Mouse (Mus musculus) mouse embryonic stem cell (cell line): ENCODE data around the gene Chrnb2.
"Not testable (repeated sequence)": the region's sequence is repeated elsewhere in the genome, so short reads cannot be mapped to it uniquely, and the experiment has no call there.

Experiments used
- in situ Hi-C, 2 experiments: fragments of 300-500 bp; cut with MboI; formaldehyde crosslinking; loops; 1 replicate in 1 of 2; 3 replicates in 1 of 2; pipeline ENCODE4 v1.14.3; 2019 to 2020; ENCODE audit warnings: low sequenced_read_pairs in 2 of 2, low pct_unique_long_range_greater_than_20kb in 1 of 2, mixed read lengths in 1 of 2; ENCODE audit not compliant: unreplicated experiment in 1 of 2

Chrnb2 gene

DNA sequence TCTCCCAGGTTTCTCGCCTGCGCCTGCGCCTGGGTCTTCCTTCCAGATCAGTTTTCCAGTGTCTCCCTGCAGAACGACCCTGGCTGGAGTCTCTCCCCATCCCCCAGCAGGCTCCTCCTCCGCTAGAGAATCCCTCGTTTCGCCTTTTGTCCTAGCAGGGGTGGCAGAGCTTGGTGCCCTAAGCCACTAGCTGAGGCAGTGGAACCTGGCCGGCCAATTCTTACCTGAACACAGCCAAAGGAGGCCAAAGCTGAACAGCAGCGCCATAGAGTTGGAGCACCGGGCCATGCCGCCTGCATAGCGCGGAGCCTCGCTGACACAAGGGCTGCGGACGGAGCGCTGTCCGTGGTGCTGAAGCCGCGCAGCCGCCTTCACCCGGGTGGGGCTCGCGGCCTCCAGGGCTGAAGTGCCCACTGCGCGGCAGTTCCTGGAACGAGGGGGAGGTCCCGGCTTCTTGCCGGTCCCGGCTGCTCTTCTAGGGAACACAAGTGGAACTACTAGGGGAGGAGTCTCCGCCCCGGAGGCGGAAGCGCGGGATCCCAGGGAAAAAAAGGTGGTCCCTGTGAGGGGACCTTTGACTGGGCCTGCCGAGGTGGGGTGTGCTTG lies at the start of gene Chrnb2:
Gene Chrnb2 (minus strand): TSS at position 514 of the 606 bp plus-strand sequence.
- in situ Hi-C loops, result no loop called here

DNA sequence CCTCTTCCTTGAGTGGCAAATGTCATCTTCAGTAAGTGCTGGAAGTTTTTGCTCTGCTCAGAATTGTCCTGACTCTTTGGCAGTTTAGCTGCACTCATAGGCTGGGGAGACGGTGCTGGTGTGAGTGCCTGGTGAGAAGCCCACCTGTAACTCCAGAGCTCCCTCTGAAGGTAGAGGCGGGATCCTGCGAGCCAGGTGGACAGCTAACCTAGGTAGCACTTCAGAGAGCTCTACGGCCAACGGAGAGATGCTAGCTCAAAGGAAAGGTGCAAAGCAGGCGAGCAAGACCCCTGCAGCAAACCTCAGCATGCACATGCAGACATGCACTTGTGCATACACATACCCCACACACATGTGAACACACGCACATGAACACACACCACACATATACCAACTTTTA lies 49.6 kb upstream of the Chrnb2 start:
- in situ Hi-C loops, result loop anchor here in 1 of 2 experiments (5.0 kb wide), 1 partner anchor 38 kb away; no protein-coding TSS in a partner anchor

DNA sequence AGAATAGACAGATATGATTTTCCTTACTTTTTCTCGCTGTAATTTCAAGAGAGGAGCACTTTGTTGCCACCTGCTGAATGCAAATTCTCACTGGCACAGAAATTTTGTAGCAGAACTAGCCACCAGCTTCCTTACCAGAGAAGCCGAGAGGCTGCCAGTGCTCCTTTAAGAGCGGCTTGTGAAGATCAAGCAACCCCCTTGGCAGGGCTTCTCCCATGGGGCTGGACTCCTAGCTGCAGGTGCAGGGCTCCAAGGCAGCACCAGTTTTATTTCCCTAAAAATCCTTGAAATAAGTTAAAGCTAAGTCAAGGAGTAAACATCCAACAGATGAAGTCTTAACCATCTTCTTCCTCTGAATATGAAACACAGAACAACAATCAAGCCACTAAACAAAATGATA lies 47.7 kb upstream of the Chrnb2 start:
- in situ Hi-C loops, result loop anchor here in 1 of 2 experiments (5.0 kb wide), 1 partner anchor 40 kb away; no protein-coding TSS in a partner anchor

DNA sequence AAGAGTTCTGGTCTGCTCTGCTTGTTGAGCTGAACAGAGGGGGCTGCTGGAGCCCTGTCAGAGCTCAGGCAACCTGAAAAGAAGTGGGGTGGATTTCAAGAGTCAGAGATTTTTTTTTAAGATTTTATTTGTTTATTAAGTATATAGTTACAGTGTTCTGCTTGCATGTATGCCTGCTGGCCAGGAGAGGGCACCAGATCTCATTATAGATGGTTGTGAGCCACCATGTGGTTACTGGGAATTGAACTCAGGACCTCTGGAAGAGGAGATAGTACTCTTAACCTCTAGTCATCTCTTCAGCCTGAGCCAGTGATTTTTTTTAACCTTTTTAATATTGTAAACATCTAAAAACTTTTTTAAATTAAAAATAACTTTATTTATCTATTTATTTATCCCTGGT lies 46.4 kb upstream of the Chrnb2 start:
- in situ Hi-C loops, result loop anchor here in 1 of 2 experiments (5.0 kb wide), 1 partner anchor 41 kb away; no protein-coding TSS in a partner anchor

DNA sequence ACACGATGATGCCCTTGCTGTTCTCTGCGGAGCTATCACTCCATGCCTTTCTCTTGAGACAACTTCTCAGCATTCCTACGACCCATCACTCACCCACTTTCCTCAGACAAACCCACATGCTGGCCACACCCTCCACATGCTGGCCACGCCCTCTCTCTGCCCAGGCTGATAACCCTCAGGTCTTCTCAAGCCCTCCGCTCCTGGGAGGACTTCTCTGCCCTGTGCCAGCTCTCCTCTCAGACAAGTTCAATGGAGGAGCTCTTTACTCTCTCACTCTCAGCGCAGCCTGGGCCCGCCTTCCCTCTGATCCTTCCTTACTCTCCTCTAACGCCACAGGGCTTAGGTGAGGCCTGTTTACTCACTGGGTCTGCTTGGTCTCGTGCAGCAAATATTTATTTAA lies 44.2 kb upstream of the Chrnb2 start:
- in situ Hi-C loops, result no loop called here

DNA sequence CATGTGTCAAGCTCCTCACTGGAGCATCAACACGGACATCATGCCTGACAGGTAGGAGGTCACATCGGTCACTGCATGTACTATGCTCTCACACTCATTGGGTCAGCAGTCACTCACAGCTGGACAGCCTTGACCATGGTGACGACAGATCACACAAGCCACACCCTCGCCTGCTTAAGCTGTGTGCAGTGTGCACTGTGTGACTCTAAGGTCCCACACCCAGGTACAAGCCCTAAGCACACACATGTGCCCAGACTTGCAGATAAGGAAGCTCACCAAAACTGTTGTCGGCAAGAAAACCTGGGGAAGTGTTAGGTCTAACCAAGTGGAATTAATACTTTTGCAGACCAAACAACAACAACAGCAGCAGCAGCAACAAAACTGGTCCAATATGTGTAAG lies 43.4 kb upstream of the Chrnb2 start:
- in situ Hi-C loops, result no loop called here

DNA sequence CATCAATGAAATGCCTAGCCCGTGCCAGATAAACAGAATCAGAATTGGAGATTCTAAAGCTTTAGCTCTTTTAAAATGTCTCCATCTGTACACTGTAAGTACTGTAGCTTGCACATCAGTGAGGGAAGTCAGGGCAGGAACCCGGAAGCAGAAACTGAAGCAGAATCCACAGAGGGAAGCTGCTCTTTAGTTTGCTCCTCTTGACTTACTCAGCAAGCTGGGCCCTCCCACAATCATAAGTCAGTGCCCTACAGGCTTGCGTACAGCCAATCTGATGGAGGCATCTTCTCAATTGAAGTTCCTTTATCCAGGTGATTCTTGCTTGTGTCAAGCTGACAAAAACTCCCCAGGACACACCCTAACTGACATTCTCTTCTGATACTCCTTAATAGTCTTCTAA lies 42.7 kb upstream of the Chrnb2 start:
- in situ Hi-C loops, result no loop called here

DNA sequence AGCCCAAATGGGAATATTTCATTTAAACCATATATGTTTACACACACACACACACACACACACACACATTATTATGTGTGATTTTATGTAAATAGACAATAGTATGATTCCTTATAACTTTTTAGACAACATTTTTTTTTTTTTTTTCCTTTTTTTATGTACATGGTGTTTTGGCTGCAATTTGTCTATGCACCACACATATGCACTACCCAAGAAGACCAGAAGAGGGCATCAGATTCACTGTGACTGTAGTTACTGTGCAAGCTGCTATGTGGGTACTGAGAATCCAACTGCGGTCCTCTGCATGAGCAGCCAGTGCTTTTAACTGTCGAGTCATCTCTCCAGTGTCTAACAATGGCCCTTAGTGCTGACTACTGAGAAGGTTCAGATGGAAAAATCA lies 42.3 kb upstream of the Chrnb2 start:
- in situ Hi-C loops, result no loop called here

DNA sequence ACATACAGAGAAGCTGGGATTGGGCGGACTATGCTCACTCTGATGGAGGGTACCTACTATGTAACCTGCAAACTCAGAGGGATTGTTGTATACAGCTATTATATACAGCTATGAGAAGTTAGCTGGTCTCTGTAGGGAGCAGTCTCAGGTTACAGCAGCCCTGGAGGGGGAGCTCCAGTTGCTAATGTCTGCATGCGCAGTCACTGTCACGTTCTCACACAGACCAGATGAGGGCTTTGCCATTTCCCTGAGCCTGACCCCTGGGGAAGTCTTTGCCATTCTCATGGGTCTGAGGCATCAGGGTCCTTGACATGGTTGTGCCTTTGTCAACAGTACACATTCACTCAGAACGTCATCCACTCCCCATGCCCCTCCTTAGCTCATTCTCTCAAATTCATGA lies 40.7 kb upstream of the Chrnb2 start:
- in situ Hi-C loops, result no loop called here

DNA sequence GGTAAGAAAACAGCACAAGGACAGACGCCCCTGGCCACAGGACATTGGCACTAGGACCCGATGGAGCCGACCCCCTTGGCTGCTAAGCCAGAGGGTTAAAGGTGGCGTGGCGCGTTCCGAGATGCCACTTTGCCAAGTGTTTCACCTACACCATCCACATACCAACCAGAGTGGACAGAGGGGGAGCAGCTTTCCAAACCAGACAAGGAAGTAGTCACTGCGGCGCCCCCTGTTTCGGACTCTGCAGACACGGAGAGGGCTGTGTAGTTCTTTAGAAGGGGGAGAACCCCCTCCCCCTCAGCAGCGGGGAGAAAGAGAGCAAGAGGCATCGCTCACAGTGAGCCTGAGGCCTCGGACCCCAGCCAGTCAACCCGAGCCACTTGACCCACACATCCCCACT lies 38.4 kb upstream of the Chrnb2 start:
- in situ Hi-C loops, result no loop called here

DNA sequence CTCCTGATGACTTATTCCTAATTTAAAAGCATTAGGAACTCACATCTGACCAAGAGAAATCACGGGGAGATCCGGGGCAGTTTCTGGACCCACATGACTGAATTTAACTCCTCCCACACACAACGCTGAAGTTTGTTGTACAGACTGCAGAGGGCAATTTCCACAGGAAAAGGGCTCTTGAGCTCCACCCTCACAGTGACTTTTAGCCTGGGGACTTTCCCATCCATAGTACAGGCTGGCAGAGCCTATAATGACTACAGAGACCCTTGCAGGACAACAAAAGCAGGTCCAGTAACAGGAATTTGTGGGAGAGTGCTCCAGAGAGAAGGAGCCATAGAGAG lies 37.0 kb upstream of the Chrnb2 start:
- in situ Hi-C loops, result no loop called here

DNA sequence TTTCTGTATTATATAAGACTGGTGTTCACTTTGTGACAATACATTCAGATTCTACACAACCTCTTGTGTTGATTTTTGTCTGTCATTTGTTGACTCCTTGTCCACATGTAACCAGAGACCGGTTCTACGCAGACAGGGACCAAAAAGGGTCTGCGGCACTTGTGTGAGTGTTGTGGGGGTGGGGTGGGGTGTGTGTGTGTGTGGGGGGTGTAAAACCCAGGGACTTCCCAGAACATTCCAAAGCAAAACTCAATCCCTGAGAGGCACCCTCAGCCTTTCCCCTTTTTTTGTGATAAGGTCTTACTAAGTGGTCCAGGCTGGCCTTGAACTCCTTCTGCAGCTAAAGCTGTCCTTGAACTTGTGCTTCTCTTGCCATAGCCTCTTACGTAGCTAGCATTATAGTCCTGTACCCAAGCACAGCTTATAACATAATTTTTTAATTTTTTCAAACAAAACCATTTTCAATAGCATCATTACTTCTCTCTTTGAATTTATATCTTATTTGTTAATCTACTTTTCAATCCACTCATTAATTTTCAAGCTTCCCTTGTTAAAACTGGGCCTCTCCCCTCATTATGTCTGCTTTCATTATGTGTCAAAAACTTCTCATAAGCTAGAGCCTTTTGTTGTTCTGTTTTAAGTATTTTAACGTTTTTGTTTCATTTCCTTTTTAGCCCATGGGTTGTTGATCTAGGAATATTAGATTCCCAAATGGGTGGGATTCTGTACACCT lies 36.5 kb upstream of the Chrnb2 start:
- in situ Hi-C loops, result no loop called here

DNA sequence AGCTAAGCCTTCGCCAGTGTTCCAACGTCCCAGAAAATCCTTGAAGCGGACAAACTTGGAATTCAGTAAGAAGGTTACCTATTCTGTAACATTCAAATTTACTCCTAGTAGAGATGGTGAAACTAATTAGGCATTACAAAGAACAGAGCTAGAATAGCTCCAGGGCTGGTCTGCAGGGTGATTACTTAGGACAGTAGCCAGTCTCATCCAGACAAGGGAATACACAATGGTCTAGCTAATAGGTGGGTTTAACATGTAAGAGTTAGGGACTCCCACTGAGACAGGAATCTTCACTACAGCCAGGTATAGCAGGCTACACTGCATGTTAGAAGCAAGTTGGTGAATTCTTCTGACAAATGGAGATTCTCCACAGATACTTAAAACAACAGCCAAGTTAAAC lies 35.6 kb upstream of the Chrnb2 start:
- in situ Hi-C loops, result not testable (repeated sequence)

DNA sequence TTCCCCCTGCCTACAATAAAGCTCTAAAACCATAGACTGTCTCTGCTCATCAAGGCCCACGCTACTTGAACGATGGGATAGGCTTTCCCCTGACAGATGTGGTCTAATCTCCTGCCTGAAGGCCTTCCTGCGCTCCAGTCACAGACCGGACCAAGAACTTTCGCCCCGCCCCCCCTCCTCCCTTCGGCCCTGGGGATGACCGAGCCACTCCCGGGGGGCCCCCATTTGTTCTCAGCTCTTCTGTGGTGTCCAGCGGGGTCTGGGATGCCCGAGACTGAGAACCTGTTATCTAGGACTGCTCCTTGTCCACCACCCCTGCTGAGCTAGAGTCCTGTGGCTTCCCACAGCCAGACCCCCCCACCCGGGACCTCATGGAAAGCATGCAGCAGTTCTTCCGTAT lies 35.0 kb upstream of the Chrnb2 start:
- in situ Hi-C loops, result no loop called here

DNA sequence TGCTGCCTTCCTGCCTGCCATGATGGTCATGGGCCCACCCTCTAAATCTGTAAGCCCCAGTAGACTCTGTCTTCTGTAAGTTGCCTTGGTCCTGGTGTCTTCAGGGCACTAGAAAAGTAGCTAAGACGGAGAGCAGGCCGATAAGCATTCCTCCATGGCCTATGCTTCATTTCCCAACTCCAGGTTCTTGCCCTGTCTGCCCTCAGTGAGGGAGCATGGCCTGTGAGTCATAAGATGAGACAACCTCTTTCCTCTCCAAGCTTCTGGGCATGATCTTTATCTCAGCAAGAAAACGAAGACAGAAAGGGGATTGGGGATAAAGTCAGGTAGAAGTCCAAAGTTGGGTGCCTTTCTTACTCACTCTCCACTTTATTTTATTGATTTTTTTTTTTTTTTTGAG lies 34.1 kb upstream of the Chrnb2 start:
- in situ Hi-C loops, result no loop called here

DNA sequence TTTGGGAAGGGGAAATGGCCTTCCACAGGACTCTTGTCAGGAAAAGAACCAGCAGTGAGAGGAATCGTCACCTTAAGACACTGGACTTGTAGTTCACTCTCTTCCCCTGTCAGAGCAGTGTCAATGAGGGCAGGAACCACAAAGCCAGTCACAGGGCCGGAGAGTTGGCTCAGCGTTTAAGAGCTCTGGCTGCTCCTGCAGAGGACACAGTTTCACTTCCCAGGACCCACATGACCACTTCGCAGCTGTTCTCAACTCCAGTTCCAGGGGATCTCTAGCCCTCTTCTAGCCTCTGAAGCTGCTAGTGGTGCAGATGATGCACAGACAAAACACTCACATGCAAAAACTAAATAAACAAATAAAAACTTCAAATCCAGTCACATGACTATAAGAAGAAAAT lies 31.9 kb upstream of the Chrnb2 start:
- in situ Hi-C loops, result no loop called here

DNA sequence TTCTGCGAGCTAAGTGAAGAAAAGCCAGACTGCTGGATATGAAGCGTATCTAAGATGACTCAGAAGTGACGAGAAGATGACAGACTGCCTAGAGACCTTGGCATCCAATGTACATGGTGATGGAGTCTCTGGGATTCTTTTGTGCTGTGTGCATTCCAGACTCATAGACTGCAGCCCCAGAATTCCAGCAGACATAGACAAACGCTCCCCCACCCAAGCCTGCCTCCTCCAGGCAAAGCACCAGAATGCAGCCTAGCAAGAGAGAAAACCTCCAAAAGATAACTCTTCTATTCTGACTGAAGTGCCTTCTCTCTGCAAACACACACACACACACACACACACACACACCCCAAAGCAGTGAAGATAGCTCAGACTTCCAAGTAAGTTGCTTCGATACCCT lies 31.3 kb upstream of the Chrnb2 start:
- in situ Hi-C loops, result no loop called here

DNA sequence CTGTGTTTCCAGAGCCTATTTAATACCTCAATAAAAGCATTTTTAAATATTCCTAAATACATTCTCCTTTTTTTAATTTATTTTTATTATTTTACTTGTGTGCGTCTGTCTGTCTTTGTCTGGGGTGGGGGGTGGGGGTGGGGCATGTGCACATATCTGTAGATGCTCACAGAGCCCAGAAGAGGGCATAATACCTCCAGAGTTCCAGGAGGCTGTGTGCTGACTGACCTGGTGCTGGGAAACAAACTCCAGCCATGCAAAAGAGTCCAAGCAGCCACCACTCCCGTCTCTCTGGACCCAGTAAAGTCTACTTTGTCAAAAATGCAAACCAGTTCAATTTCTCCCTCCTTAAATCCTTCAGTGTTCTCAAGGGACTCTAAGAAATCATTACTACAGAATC lies 30.2 kb upstream of the Chrnb2 start:
- in situ Hi-C loops, result no loop called here

DNA sequence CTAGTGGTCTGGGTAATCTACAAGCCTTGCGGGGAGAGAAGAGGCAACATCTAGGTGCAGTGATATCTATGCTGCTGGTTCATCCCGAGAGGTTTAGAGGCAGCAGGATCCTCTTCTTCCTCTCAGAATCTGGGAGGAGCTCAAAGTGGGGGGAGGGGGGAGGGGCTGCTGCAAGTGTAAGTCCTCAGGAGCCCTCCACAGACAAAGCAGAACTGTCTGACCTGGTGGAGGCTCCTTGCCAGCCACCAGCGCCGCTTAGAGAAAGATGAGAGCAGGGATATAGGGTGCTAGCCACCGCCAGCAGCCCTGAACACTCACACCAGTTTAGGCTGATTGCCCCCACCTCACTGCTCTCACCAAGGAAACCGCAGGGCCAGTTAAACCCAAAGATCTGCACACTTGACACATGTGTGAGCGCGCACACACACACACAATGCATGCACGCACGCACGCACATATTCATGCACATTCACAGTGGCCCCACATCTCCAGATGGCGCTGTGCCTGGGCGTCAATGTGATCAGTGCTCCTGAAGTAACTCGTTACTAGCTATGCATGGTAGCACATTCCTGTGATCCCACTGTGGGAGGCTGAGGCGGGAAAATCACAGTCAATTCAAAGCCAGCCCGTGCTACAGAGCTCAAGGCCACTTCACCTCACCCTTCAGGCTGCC lies 24.4 kb upstream of the Chrnb2 start:
- in situ Hi-C loops, result loop anchor here in 1 of 2 experiments (5.0 kb wide), 1 partner anchor 63 kb away; no protein-coding TSS in a partner anchor

DNA sequence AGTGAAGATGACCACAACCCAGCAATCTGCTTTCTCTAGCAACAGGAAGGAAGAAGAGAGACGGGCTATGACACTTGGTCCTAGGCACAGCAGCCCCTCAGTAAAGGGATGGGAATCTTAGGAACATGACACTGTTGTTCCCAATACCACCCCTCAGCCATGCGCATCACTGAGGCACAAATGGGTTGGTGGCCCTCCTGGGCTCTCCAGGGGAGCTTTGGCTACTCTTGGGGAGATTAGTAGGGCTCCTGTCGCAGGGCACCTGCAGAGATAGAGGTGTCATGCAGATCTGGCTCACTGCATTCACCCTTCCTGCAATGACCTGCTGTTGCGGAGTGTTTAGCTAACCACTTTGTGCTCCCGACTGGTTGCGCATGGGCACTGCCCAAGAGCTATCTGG lies 21.8 kb upstream of the Chrnb2 start:
- in situ Hi-C loops, result loop anchor here in 1 of 2 experiments (5.0 kb wide), 1 partner anchor 66 kb away; no protein-coding TSS in a partner anchor
